Mouse (Mus musculus) heart, embryonic 15.5 days (tissue): Measurements from ENCODE around the gene Dapk2. TPM values are rescaled to one million over a fixed set of nuclear protein-coding genes. Genes with fewer than 3 reads are reported as not detected.
A peak's percentile ranks its signal among the peaks of the same experiment; 100 is the strongest.

Source experiments
- ATAC-seq: fragments of 200-750 bp; cut with Nextera tagmentation; replicated peaks from 2 replicates; pipeline ENCODE4 v1.8.0; 2017; ENCODE audit warnings: low read depth, moderate TSS enrichment; ENCODE audit not compliant: insufficient number of reproducible peaks, insufficient read depth, low FRiP score
- H3K27ac ChIP-seq: fragments of 300-500 bp; sonication (generic); 2 replicates; pipeline ENCODE4 v1.5.1; 2015; ENCODE audit warnings: mild to moderate bottlenecking, inconsistent platforms
- H3K27me3 ChIP-seq: fragments of 300-500 bp; sonication (generic); 2 replicates; pipeline ENCODE4 v1.6.1; 2015; ENCODE audit warnings: inconsistent platforms
- H3K36me3 ChIP-seq: fragments of 300-500 bp; sonication (generic); 2 replicates; pipeline ENCODE4 v1.6.1; 2015; ENCODE audit warnings: mild to moderate bottlenecking, inconsistent platforms
- H3K4me1 ChIP-seq: fragments of 300-500 bp; sonication (generic); replicated peaks from 2 replicates; pipeline ENCODE4 v1.6.1; 2015; ENCODE audit warnings: inconsistent platforms
- H3K4me2 ChIP-seq: fragments of 300-500 bp; sonication (generic); 2 replicates; pipeline ENCODE4 v1.6.1; 2015; ENCODE audit warnings: inconsistent platforms, mild to moderate bottlenecking, moderate library complexity
- H3K4me3 ChIP-seq: fragments of 300-500 bp; sonication (generic); 2 replicates; pipeline ENCODE4 v1.5.1; 2015; ENCODE audit warnings: mild to moderate bottlenecking, inconsistent platforms
- H3K9ac ChIP-seq: fragments of 300-500 bp; sonication (generic); 2 replicates; pipeline ENCODE4 v1.6.1; 2015; ENCODE audit warnings: mild to moderate bottlenecking, inconsistent platforms
- H3K9me3 ChIP-seq: fragments of 300-500 bp; sonication (generic); replicated peaks from 2 replicates; pipeline ENCODE4 v1.6.1; 2016; ENCODE audit warnings: inconsistent platforms
- WGBS: fragments of 180-500 bp; shearing (Covaris S2); methylation state at CpG from one replicate; pipeline ENCODE4 v1.1.7; 2015; ENCODE audit warnings: mixed read lengths; 5-methylcytosine and 5-hydroxymethylcytosine counted together
- polyA plus RNA-seq: library from polyadenylated mRNA; unstranded; fragments of >200 nt; fragmentation: Nextera tagmentation; extraction: Ambion mirVana; gene quantifications from 2 replicates; pipeline ENCODE4 v1.2.1, GENCODE M21; 2015

Gene Dapk2
- polyA plus RNA-seq, 1 experiment from 2014 or later: 5.7 TPM

GRCm38 (mm10) chr9:66146141-66146540, 11.9 kb upstream of the Dapk2 start:
- Histone ChIP-seq H3K9ac (no peak overlapping the region), H3K27me3 (peaks cover 4% of the 10 kb centered on the region), H3K4me3 (no peak overlapping the region), H3K9me3 (no peaks in the 10 kb centered on the region), H3K27ac (no peak overlapping the region), H3K4me2 (no peak overlapping the region), H3K36me3 (no peaks in the 10 kb centered on the region), H3K4me1 (no peaks in the 10 kb centered on the region)
- ATAC-seq: no peak

DNA sequence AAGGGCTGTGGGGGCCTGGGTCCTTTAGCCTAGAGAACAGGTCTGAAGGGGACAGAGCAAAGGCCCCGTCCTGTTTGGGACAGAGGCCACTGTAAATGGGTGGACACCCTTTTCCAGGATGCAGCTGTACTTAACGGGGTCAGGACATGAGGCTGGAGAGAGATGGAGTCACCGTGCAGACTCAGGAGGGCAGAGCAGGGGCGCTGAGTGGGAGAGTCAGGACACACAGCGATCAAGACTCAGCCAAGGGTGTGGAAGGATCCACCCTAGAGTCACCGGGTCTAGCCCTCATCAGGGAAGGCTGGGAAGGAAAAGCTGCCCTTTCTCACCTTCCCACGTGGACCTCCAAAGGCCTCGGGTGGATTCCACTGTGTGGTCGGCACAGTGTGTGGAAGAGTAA, 6.0 kb upstream of the Dapk2 start:
- H3K4me3 ChIP-seq: no peak overlapping the region
- H3K36me3 ChIP-seq: no peaks in the 10 kb centered on the region
- no peaks in the 10 kb centered on the region for H3K4me1 ChIP-seq
- no peak overlapping the region for H3K27ac ChIP-seq
- ATAC-seq: no peak
- no peak overlapping the region for H3K4me2 ChIP-seq
- WGBS: 51% methylated on average over 9 of the region's 9 CpGs
- no peak overlapping the region for H3K9ac ChIP-seq
- H3K9me3 ChIP-seq: no peaks in the 10 kb centered on the region
- peaks cover 18% of the 10 kb centered on the region for H3K27me3 ChIP-seq

GRCm38 (mm10) chr9:66153594-66153993, 4.4 kb upstream of the Dapk2 start:
- Histone ChIP-seq H3K27ac (no peak overlapping the region), H3K9ac (no peak overlapping the region), H3K4me3 (no peak overlapping the region), H3K9me3 (no peaks in the 10 kb centered on the region), H3K4me1 (peaks cover 7% of the 10 kb centered on the region), H3K27me3 (peaks cover 27% of the 10 kb centered on the region), H3K4me2 (no peak overlapping the region), H3K36me3 (no peaks in the 10 kb centered on the region)
- WGBS: 83% methylated on average over 6 of the region's 6 CpGs
- ATAC-seq: no peak

GRCm38 (mm10) chr9:66154013-66154412, 4.0 kb upstream of the Dapk2 start:
- peaks cover 31% of the 10 kb centered on the region for H3K27me3 ChIP-seq
- 89% methylated on average over 9 of the region's 9 CpGs for WGBS
- no peak for ATAC-seq

GRCm38 (mm10) chr9:66155534-66155933, 2.5 kb upstream of the Dapk2 start:
- no peak overlapping the region for H3K4me3 ChIP-seq
- 69% methylated on average over 1 of the region's 1 CpGs for WGBS
- peaks cover 9% of the 10 kb centered on the region for H3K4me1 ChIP-seq
- H3K27ac ChIP-seq: no peak overlapping the region
- H3K4me2 ChIP-seq: no peak overlapping the region
- H3K36me3 ChIP-seq: no peaks in the 10 kb centered on the region
- H3K9me3 ChIP-seq: no peaks in the 10 kb centered on the region
- H3K9ac ChIP-seq: no peak overlapping the region
- ATAC-seq: no peak
- H3K27me3 ChIP-seq: peaks cover 32% of the 10 kb centered on the region

More at GRCm38 (mm10) chr9:66154013-66154412, 4.0 kb upstream of the Dapk2 start:
- Histone ChIP-seq H3K4me1 (peaks cover 9% of the 10 kb centered on the region), H3K36me3 (no peaks in the 10 kb centered on the region), H3K4me3 (no peak overlapping the region), H3K4me2 (no peak overlapping the region), H3K9me3 (no peaks in the 10 kb centered on the region), H3K9ac (no peak overlapping the region), H3K27ac (no peak overlapping the region)

DNA sequence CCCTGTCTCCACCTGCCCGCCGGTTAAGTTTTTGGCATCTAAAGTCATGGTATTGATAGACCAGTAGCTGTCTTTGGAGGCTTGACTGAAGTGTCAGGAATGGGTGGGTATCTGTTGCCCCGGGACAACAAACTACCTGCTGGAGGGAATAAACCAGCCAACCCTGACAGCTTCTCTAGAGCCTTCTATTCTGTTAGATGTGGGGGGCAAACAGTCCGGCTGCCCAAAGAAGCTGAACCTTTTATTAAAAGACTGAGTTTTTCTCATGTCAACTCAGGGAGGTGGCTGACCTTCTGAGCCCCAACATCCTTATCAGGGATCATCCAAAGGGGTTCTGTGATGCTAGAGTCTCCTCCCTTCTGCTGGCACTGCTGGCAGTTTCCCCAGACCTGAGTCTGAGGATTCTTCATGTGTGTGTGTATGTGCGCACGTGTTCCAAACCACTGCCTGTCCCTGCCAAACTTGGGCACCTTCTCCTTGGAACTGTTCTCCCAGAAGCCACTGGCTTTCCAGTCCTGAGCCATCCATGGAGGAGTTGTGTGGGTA, 935 bp downstream of the Dapk2 start:
- H3K27ac ChIP-seq: no peak overlapping the region
- peak overlapping the region; percentile 90 for H3K4me2 ChIP-seq
- 79% methylated on average over 6 of the region's 6 CpGs for WGBS
- no peaks in the 10 kb centered on the region for H3K36me3 ChIP-seq
- no peak for ATAC-seq
- peak overlapping the region; percentile 57 for H3K4me3 ChIP-seq
- no peak overlapping the region for H3K9ac ChIP-seq
- H3K4me1 ChIP-seq: peaks cover 12% of the 10 kb centered on the region
- H3K9me3 ChIP-seq: no peaks in the 10 kb centered on the region
- H3K27me3 ChIP-seq: peaks cover 24% of the 10 kb centered on the region

DNA sequence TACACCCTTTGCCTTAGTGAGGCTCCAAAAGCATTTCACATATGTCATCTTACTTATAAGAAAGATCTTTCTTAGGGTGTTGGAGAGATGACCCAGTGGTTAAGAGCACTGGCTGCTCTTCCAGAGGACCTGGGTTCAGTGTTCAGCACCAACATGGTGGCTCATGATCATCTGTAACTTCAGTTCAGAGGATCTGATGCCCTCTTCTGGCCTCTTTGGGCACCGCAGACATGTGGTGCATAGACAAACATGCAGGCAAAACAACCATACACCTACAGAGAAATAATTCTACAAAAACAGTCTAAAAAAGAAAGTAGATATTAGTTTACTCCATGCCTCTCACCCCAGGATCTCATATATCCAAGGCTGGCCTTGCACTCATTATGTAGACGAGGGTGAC, 2.1 kb downstream of the Dapk2 start:
- Histone ChIP-seq H3K27ac (no peak overlapping the region), H3K27me3 (peaks cover 24% of the 10 kb centered on the region), H3K9ac (no peak overlapping the region), H3K4me1 (peaks cover 12% of the 10 kb centered on the region), H3K36me3 (no peaks in the 10 kb centered on the region), H3K9me3 (no peaks in the 10 kb centered on the region), H3K4me3 (no peak overlapping the region), H3K4me2 (no peak overlapping the region)
- WGBS: 92% methylated on average over 2 of the region's 2 CpGs
- ATAC-seq: no peak

DNA sequence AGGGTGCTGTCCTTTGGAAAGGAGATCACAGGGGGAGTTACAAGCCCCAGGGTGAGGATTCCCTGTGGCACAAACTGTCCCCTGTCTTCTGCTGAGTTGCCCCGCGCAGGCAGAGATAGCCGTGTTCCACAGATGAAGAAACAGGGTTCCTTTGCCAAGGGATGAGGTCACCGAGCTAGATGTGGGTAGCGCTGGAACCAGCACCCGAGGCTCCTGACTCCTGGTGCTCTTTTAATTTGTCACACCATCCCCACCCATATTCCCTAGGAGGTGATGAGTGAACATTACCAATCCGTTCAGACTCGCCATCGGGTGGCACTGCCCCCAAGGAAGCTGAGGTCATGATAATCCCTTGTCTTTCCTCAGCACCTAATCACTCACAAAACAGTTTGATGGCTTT, 5.0 kb downstream of the Dapk2 start:
- H3K4me3 ChIP-seq: no peak overlapping the region
- no peak for ATAC-seq
- no peak overlapping the region for H3K4me2 ChIP-seq
- no peak overlapping the region for H3K9ac ChIP-seq
- H3K9me3 ChIP-seq: no peaks in the 10 kb centered on the region
- no peak overlapping the region for H3K27ac ChIP-seq
- peaks cover 10% of the 10 kb centered on the region for H3K27me3 ChIP-seq
- 52% methylated on average over 9 of the region's 9 CpGs for WGBS
- H3K4me1 ChIP-seq: peaks cover 8% of the 10 kb centered on the region
- no peaks in the 10 kb centered on the region for H3K36me3 ChIP-seq

- no peak for ATAC-seq
- 81% methylated on average over 5 of the region's 5 CpGs for WGBS
- H3K9ac ChIP-seq: no peak overlapping the region
Observed at GRCm38 (mm10) chr9:66167222-66167621, 9.2 kb downstream of the Dapk2 start.

GRCm38 (mm10) chr9:66168233-66168632, 10.2 kb downstream of the Dapk2 start:
- Histone ChIP-seq H3K36me3 (no peaks in the 10 kb centered on the region), H3K27ac (no peak overlapping the region), H3K27me3 (no peaks in the 10 kb centered on the region), H3K9me3 (no peaks in the 10 kb centered on the region), H3K4me2 (no peak overlapping the region), H3K4me3 (no peak overlapping the region), H3K4me1 (peaks cover 16% of the 10 kb centered on the region), H3K9ac (no peak overlapping the region)
- no peak for ATAC-seq
- WGBS: 43% methylated on average over 1 of the region's 1 CpGs

More at GRCm38 (mm10) chr9:66167222-66167621, 9.2 kb downstream of the Dapk2 start:
- no peak overlapping the region for H3K4me2 ChIP-seq
- H3K27me3 ChIP-seq: no peaks in the 10 kb centered on the region
- H3K4me3 ChIP-seq: no peak overlapping the region
- H3K36me3 ChIP-seq: no peaks in the 10 kb centered on the region
- no peak overlapping the region for H3K27ac ChIP-seq
- peaks cover 19% of the 10 kb centered on the region for H3K4me1 ChIP-seq
- no peaks in the 10 kb centered on the region for H3K9me3 ChIP-seq

DNA sequence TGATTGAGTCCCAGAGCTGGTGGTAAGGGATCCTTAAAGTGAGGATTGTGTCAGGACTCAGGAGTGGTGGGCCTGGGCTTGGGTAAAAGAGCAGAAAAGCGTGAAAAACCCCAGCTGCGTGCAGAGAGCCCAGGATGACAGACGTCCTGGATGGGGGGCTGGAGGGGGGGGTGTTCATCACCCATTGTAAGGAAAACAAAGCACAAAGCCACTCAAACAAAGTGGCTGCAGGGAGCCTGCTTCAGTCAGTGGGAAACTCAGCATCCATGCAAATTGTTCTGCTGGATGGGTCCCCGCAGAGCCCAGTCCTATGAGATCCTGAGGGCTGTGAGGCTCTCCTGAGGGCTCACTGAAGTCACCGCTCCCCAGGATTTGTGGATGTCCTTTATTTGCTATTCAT, 12.5 kb downstream of the Dapk2 start:
- Histone ChIP-seq H3K27ac (no peak overlapping the region), H3K36me3 (no peaks in the 10 kb centered on the region), H3K4me1 (peaks cover 16% of the 10 kb centered on the region), H3K4me2 (no peak overlapping the region), H3K27me3 (no peaks in the 10 kb centered on the region), H3K9me3 (no peaks in the 10 kb centered on the region), H3K4me3 (no peak overlapping the region), H3K9ac (no peak overlapping the region)
- WGBS: 65% methylated on average over 5 of the region's 5 CpGs
- ATAC-seq: no peak

- 55% methylated on average over 12 of the region's 12 CpGs for WGBS
- Histone ChIP-seq H3K36me3 (no peaks in the 10 kb centered on the region), H3K27me3 (no peaks in the 10 kb centered on the region), H3K9ac (no peak overlapping the region), H3K4me2 (no peak overlapping the region), H3K27ac (no peak overlapping the region), H3K4me3 (no peak overlapping the region), H3K4me1 (peaks cover 16% of the 10 kb centered on the region), H3K9me3 (no peaks in the 10 kb centered on the region)
- no peak for ATAC-seq
Observed at GRCm38 (mm10) chr9:66171275-66171921, 13.4 kb downstream of the Dapk2 start.
